Mouse (Mus musculus) hindbrain, embryonic 13.5 days (tissue): ENCODE results near the gene Gm6525. TPM values are rescaled to one million over a fixed set of nuclear protein-coding genes. Genes with fewer than 3 reads are reported as not detected.

Source experiments
- ATAC-seq: fragments of 200-750 bp; cut with Nextera tagmentation; 2 replicates; pipeline ENCODE4 v1.8.0; 2017; ENCODE audit warnings: moderate TSS enrichment; ENCODE audit not compliant: low FRiP score
- H3K27ac ChIP-seq: fragments of 300-500 bp; sonication (generic); 2 replicates; pipeline ENCODE4 v1.5.1; 2015; ENCODE audit warnings: inconsistent platforms, mild to moderate bottlenecking, moderate library complexity
- H3K27me3 ChIP-seq: fragments of 300-500 bp; sonication (generic); 2 replicates; pipeline ENCODE4 v1.6.1; 2015; ENCODE audit warnings: mild to moderate bottlenecking, inconsistent platforms
- H3K36me3 ChIP-seq: fragments of 300-500 bp; sonication (generic); 2 replicates; pipeline ENCODE4 v1.6.1; 2015; ENCODE audit warnings: mild to moderate bottlenecking, inconsistent platforms
- H3K4me1 ChIP-seq: fragments of 300-500 bp; sonication (generic); replicated peaks from 2 replicates; pipeline ENCODE4 v1.6.1; 2015; ENCODE audit warnings: inconsistent platforms
- H3K4me2 ChIP-seq: fragments of 300-500 bp; sonication (generic); 2 replicates; pipeline ENCODE4 v1.6.1; 2015; ENCODE audit warnings: inconsistent platforms, mild to moderate bottlenecking, moderate library complexity
- H3K4me3 ChIP-seq: fragments of 300-500 bp; sonication (generic); 2 replicates; pipeline ENCODE4 v1.5.1; 2015; ENCODE audit warnings: mild to moderate bottlenecking, inconsistent platforms
- H3K9ac ChIP-seq: fragments of 300-500 bp; sonication (generic); 2 replicates; pipeline ENCODE4 v1.6.1; 2015; ENCODE audit warnings: mild to moderate bottlenecking, inconsistent platforms
- H3K9me3 ChIP-seq: fragments of 300-500 bp; sonication (generic); 2 replicates; pipeline ENCODE4 v1.6.1; 2016; ENCODE audit warnings: inconsistent platforms
- WGBS: fragments of 180-500 bp; shearing (Covaris S2); methylation state at CpG from one replicate; pipeline ENCODE4 v1.1.7; 2015; 5-methylcytosine and 5-hydroxymethylcytosine counted together
- polyA plus RNA-seq: library from polyadenylated mRNA; unstranded; fragments of >200 nt; fragmentation: Nextera tagmentation; extraction: Ambion mirVana; gene quantifications from 2 replicates; pipeline ENCODE4 v1.2.1, GENCODE M21; 2015

The Gm6525 gene
- polyA plus RNA-seq, 1 experiment from 2014 or later: 2.9 TPM

DNA sequence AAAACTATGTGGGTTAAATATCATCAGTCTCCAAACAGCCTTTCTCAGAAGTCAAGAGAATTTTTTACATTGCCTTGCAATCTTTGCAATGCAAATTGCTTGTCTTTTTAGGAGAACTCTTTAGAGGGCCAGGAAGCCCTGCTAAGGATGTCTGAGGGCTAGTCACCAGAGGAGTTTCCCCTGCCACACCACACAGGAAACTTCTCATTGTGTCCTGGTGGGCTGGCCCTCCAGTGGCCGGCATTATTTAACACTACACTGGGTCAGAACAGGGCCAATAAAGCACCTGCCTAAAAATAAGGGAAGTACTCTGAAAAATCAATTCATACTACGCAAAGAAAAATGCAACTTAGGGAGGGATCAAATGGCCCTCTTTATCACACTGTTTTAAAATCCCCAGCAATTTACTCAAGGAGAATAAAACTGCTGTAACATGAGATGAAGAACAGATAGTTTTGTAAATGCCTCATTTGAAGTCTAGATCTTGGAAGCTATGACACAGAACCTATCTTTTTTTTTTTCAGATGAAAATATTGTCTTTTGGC, 45.3 kb downstream of the Gm6525 start:
- 8% methylated on average over 2 of the region's 2 CpGs for WGBS
- ATAC-seq: no peak

DNA sequence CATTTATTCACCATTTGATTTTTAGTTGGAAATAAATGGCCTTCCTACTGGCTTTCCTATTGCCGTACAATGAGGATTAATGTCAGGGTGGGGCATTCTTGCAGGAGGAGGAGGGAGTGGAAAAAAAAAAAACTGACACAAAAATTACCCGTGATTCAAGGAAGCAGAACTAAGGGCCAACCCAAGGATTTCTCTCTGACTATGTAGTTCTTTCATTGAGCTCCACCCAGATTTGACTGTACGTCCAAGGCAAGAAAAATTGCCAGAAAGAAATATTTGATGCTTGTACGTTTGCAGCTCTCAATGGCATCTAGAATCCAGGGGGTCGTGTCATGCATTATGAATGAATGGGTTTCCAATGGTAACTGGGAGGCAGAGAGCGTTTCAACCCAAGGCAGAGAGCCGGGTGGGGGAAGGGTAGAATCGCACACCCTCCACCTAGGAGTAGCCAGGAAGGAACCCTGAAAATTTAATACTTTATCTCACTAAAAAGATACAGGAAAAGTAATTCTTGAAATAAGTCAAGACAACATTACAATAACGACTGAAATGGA, 45.9 kb downstream of the Gm6525 start:
- Histone ChIP-seq H3K27me3 (no peaks in the 10 kb centered on the region), H3K4me1 (peaks cover 53% of the 10 kb centered on the region), H3K9me3 (no peaks in the 10 kb centered on the region), H3K27ac (peak overlapping the region; percentile 96), H3K4me2 (peak overlapping the region; percentile 84), H3K4me3 (peak overlapping the region; percentile 68), H3K36me3 (no peaks in the 10 kb centered on the region), H3K9ac (peak overlapping the region; percentile 86)
- ATAC-seq: peak; percentile 71
- 1% methylated on average over 9 of the region's 9 CpGs for WGBS

More for the DNA sequence above, 45.3 kb downstream of the Gm6525 start:
- Histone ChIP-seq H3K4me3 (peak overlapping the region; percentile 68), H3K9me3 (no peaks in the 10 kb centered on the region), H3K4me2 (peak overlapping the region; percentile 84), H3K27me3 (no peaks in the 10 kb centered on the region), H3K36me3 (no peaks in the 10 kb centered on the region), H3K4me1 (peaks cover 59% of the 10 kb centered on the region), H3K9ac (peak overlapping the region; percentile 86), H3K27ac (peak overlapping the region; percentile 96)

DNA sequence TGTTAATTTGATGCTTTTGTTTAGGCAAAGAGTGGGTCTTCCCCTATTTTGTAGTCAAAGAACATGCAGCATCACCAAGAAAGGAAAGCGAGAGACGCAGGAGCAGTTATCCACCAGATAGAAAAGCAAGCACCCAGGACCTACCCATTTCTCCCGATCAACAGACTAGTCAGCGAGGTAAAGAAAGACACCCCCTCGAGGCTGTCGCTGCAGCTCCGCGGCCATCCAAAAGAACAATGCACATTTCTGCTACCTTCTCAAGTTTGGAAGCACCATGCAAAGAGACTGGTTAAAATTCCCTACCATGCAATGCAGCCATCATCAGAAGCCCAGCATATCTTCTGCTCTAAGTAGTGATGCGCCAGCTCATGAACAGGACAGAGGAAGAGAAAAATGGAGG, 46.4 kb downstream of the Gm6525 start:
- WGBS: 0% methylated on average over 9 of the region's 9 CpGs
- peak overlapping the region; percentile 86 for H3K9ac ChIP-seq
- H3K4me1 ChIP-seq: peaks cover 48% of the 10 kb centered on the region

DNA sequence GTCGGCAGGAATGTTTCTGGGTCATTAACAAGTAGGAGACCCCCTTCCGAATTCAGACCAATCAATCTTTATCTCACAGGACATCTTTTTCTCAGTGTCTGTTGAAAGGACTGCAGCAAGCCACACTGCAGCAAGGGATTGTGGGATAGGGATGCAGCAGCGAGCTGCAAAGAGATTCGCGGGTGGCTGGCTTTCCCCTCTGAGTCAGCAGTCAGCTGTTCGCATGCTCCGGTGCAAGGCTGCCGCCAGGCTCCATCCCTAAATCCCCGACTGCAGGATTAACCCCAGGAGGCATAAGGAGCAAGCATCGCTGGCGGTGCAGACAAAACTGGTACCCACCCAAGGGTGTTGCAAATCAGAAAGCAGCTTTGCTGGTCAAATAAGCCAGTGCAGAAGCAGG, 46.8 kb downstream of the Gm6525 start:
- WGBS: 0% methylated on average over 11 of the region's 11 CpGs
- Histone ChIP-seq H3K27ac (peak overlapping the region; percentile 96), H3K9me3 (no peaks in the 10 kb centered on the region), H3K27me3 (no peaks in the 10 kb centered on the region), H3K36me3 (no peaks in the 10 kb centered on the region), H3K9ac (peak overlapping the region; percentile 86), H3K4me1 (peaks cover 44% of the 10 kb centered on the region), H3K4me3 (peak overlapping the region; percentile 68), H3K4me2 (peak overlapping the region; percentile 84)
- ATAC-seq: peak; percentile 82

More for the DNA sequence above, 46.4 kb downstream of the Gm6525 start:
- no peaks in the 10 kb centered on the region for H3K27me3 ChIP-seq
- H3K4me3 ChIP-seq: peak overlapping the region; percentile 68
- ATAC-seq: peak; percentile 30
- peak overlapping the region; percentile 96 for H3K27ac ChIP-seq
- H3K36me3 ChIP-seq: no peaks in the 10 kb centered on the region
- H3K4me2 ChIP-seq: peak overlapping the region; percentile 84
- no peaks in the 10 kb centered on the region for H3K9me3 ChIP-seq

Other genes starting within 250 kb of the Gm6525 start
- 66.6 and 75.8 TPM in 2 replicates for gene Tmem131l, start 133.9 kb upstream of the Gm6525 start, polyA plus RNA-seq
- gene Mnd1, start 18.3 kb upstream of the Gm6525 start, polyA plus RNA-seq: 2.6 and 2.8 TPM in 2 replicates
- 131 and 137 TPM in 2 replicates for gene Trim2, start 132.8 kb downstream of the Gm6525 start, polyA plus RNA-seq